Mouse (Mus musculus) ES-Bruce4 (cell line): ENCODE data around the gene Lcn9.

Source experiments
- CTCF ChIP-seq: IDR thresholded peaks from one replicate; pipeline ENCODE4 v1.8.1; 2011; ENCODE audit warnings: low read depth, low read length
- POLR2A ChIP-seq: IDR thresholded peaks from one replicate; pipeline ENCODE4 v1.8.1; 2011; ENCODE audit warnings: low read length; ENCODE audit not compliant: insufficient read depth

DNA sequence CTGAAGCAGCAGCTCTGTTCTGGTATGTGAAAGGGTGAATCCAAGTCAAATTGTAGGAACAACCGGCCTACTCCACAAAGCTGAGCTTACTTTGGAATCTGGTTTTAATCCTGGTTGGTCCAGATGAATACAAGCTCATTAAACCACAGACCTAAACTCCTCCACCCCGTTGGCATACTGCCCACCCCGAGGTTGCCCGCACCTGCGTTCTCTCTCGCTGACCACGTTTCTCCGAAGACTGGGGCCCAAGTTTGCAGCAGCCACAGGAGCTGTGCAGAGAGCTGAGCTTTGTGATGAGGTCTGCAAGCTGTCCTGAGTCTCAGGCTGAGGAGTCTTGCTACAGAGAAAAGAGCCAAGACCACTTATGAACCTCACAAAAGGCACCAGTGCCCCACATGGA lies 23.6 kb downstream of the Lcn9 start:
- TF ChIP-seq POLR2A (no peak), CTCF (no peak)
